Mouse (Mus musculus) erythroid progenitor cell, adult 5-6 weeks (primary cell): ENCODE measurements around the gene Olfr1080. TPM values are rescaled to one million over a fixed set of nuclear protein-coding genes. Genes with fewer than 3 reads are reported as not detected.
"Not testable (repeated sequence)": the region's sequence is repeated elsewhere in the genome, so short reads cannot be mapped to it uniquely, and the experiment has no call there.

Experiments
- ATAC-seq: replicated peaks from 2 replicates; pipeline ENCODE4 v1.8.0; 2016; ENCODE audit warnings: moderate number of reproducible peaks, mild to moderate bottlenecking, moderate TSS enrichment, inconsistent platforms; ENCODE audit not compliant: poor library complexity, low FRiP score, severe bottlenecking
- total RNA-seq, 2 experiments: library from RNA; stranded (forward) in 1 of 2; stranded (reverse) in 1 of 2; fragments of 150-400 nt in 1 of 2; fragments of 186-747, 209-891 nt in 1 of 2; gene quantifications; 2 replicates each; pipeline versions ENCODE4 v1.2.3 to v1.2.4; 2015 to 2017; ENCODE audit warnings: low replicate concordance in 2 of 2

Gene Olfr1080
- total RNA-seq (2015; ENCODE audit: low replicate concordance): not detected in 2 replicates
- total RNA-seq (2017; ENCODE audit: low replicate concordance): not detected in 2 replicates

DNA sequence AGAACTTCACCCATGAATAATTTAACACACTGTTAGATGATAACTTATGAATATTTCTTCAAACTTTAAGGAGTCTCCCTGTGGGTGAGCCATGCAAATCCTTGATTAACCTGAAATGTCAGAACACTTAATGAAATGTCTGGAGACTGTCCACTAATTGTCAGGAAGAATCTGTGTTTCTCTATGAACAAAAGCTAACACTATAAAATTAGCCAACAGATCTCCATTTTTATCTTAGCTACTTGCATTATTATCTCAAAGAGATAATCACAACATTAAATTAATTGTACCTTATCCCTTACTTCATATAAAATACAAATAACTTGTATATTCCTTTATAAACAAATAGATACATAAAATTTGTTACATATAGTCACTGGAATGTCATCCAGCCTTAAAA is at the start of gene Olfr1080:
Gene Olfr1080, minus strand, starts transcription at position 101 of the 400 bp plus-strand sequence.
- not testable (repeated sequence) for ATAC-seq

DNA sequence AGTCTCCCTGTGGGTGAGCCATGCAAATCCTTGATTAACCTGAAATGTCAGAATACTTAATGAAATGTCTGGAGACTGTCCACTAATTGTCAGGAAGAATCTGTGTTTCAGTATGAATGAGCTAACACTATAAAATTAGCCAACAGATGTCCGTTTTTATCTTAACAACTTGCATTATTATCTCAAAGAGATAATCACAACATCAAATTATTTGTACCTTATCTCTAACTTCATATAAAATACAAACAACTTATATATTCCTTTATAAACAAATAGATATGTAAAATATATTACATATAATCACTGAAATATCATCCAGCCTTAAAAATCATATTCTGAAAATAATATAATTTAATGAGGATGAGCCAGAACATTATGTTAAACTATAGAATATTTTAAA is 40.8 kb upstream of the Olfr1080 start, which contains the start of gene Olfr1082:
Gene Olfr1082, minus strand, starts transcription at position 101 of the 400 bp plus-strand sequence.
- ATAC-seq: not testable (repeated sequence)

DNA sequence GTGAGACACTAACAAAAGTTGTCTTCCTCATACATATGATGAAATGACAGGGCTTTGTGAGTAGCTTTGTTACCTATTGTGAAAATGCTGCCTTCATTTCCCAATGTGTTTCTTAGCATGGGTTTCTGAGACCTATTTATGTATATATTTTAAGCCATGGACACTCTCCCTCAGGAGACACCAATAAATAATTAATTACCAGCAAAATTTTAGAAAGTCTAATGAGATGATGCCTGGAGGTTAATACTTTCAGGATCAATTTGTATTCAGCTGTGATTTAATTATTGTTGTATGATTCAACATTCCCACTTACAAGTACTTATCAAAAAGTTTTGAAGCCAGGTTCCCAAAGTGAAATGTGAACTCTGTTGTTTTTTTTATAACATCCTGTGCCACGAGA is 15.7 kb downstream of the Olfr1080 start, which contains the start of gene Olfr1079:
Gene Olfr1079, minus strand, starts transcription at position 101 of the 400 bp plus-strand sequence.
- ATAC-seq: no peak

DNA sequence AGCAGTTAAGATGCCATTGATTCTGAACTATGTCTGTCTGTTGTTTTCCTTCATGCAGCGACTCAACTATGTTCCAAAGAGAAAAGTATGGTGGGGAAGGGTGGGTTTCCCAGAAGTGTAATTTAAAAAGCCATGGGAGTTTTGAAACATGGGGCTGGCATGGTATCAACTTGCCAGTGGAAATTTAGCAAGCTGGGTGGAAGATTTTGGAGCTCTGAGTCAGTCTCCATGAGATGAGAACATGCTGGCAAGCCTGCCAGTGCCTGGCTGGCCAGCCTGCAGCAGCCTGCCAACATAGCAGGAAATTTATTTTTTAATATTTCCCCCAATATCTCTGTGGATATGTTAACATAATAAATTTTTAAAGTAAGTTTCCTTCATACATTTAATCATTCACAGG is 27.0 kb downstream of the Olfr1080 start:
- no peak for ATAC-seq

DNA sequence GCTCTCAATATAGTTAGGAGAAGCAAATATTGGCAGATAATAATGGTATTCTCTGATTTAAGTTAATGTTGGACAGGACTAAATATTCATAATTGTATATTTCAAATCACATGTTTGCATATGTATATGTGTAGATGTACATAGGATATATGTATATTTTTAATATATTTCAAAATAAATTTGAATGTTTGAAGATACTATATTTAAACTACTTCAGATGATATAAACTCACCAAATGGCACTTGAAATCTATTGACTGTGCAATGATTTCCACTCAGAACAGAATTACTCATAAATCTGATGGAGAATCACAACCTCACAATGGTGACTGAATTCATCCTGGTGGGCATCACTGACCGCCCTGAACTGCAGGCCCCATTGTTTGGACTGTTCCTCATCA is 49.9 kb downstream of the Olfr1080 start, which contains the start of gene Olfr1076:
Gene Olfr1076, plus strand, starts transcription at position 301 of the 400 bp plus-strand sequence.
- ATAC-seq: no peak

Other genes with a start within 250 kb of the Olfr1080 start
- gene Olfr1053, start 243.0 kb downstream of the Olfr1080 start, total RNA-seq (2015; ENCODE audit: low replicate concordance): not detected in 2 replicates
- gene Olfr1053, start 243.0 kb downstream of the Olfr1080 start, total RNA-seq (2017; ENCODE audit: low replicate concordance): not detected in 2 replicates
- not detected in 2 replicates for gene Olfr1054, start 222.8 kb downstream of the Olfr1080 start, total RNA-seq (2015; ENCODE audit: low replicate concordance)
- not detected in 2 replicates for gene Olfr1054, start 222.8 kb downstream of the Olfr1080 start, total RNA-seq (2017; ENCODE audit: low replicate concordance)
- gene Olfr1055, start 208.0 kb downstream of the Olfr1080 start, total RNA-seq (2015; ENCODE audit: low replicate concordance): not detected in 2 replicates
- not detected in 2 replicates for gene Olfr1055, start 208.0 kb downstream of the Olfr1080 start, total RNA-seq (2017; ENCODE audit: low replicate concordance)
- gene Olfr1056, start 195.8 kb downstream of the Olfr1080 start, total RNA-seq (2015; ENCODE audit: low replicate concordance): not detected in 2 replicates
- gene Olfr1056, start 195.8 kb downstream of the Olfr1080 start, total RNA-seq (2017; ENCODE audit: low replicate concordance): not detected in 2 replicates
- gene Olfr1057, start 179.8 kb downstream of the Olfr1080 start, total RNA-seq (2015; ENCODE audit: low replicate concordance): not detected in 2 replicates
- not detected in 2 replicates for gene Olfr1057, start 179.8 kb downstream of the Olfr1080 start, total RNA-seq (2017; ENCODE audit: low replicate concordance)
- not detected in 2 replicates for gene Olfr1058, start 169.7 kb downstream of the Olfr1080 start, total RNA-seq (2015; ENCODE audit: low replicate concordance)
- not detected in 2 replicates for gene Olfr1058, start 169.7 kb downstream of the Olfr1080 start, total RNA-seq (2017; ENCODE audit: low replicate concordance)
- gene Olfr1061, start 144.2 kb downstream of the Olfr1080 start, total RNA-seq (2015; ENCODE audit: low replicate concordance): not detected in 2 replicates
- not detected in 2 replicates for gene Olfr1061, start 144.2 kb downstream of the Olfr1080 start, total RNA-seq (2017; ENCODE audit: low replicate concordance)
- not detected in 2 replicates for gene Olfr1062, start 131.5 kb downstream of the Olfr1080 start, total RNA-seq (2015; ENCODE audit: low replicate concordance)
- not detected in 2 replicates for gene Olfr1062, start 131.5 kb downstream of the Olfr1080 start, total RNA-seq (2017; ENCODE audit: low replicate concordance)
- not detected in 2 replicates for gene Olfr1065, start 107.6 kb downstream of the Olfr1080 start, total RNA-seq (2015; ENCODE audit: low replicate concordance)
- not detected in 2 replicates for gene Olfr1065, start 107.6 kb downstream of the Olfr1080 start, total RNA-seq (2017; ENCODE audit: low replicate concordance)
- not detected in 2 replicates for gene Olfr1066, start 102.0 kb downstream of the Olfr1080 start, total RNA-seq (2015; ENCODE audit: low replicate concordance)
- gene Olfr1066, start 102.0 kb downstream of the Olfr1080 start, total RNA-seq (2017; ENCODE audit: low replicate concordance): not detected in 2 replicates
- not detected in 2 replicates for gene Olfr228, start 70.8 kb downstream of the Olfr1080 start, total RNA-seq (2015; ENCODE audit: low replicate concordance)
- gene Olfr228, start 70.8 kb downstream of the Olfr1080 start, total RNA-seq (2017; ENCODE audit: low replicate concordance): not detected in 2 replicates
- gene Olfr1076, start 49.8 kb downstream of the Olfr1080 start, total RNA-seq (2015; ENCODE audit: low replicate concordance): not detected in 2 replicates
- gene Olfr1076, start 49.8 kb downstream of the Olfr1080 start, total RNA-seq (2017; ENCODE audit: low replicate concordance): not detected in 2 replicates
- gene Olfr1079, start 15.8 kb downstream of the Olfr1080 start, total RNA-seq (2015; ENCODE audit: low replicate concordance): not detected in 2 replicates
- not detected in 2 replicates for gene Olfr1079, start 15.8 kb downstream of the Olfr1080 start, total RNA-seq (2017; ENCODE audit: low replicate concordance)
- not detected in 2 replicates for gene Olfr1082, start 40.7 kb upstream of the Olfr1080 start, total RNA-seq (2015; ENCODE audit: low replicate concordance)
- not detected in 2 replicates for gene Olfr1082, start 40.7 kb upstream of the Olfr1080 start, total RNA-seq (2017; ENCODE audit: low replicate concordance)
- gene Olfr1084, start 81.5 kb upstream of the Olfr1080 start, total RNA-seq (2015; ENCODE audit: low replicate concordance): not detected in 2 replicates
- gene Olfr1084, start 81.5 kb upstream of the Olfr1080 start, total RNA-seq (2017; ENCODE audit: low replicate concordance): not detected in 2 replicates
- gene Olfr1085, start 103.8 kb upstream of the Olfr1080 start, total RNA-seq (2015; ENCODE audit: low replicate concordance): not detected in 2 replicates
- not detected in 2 replicates for gene Olfr1085, start 103.8 kb upstream of the Olfr1080 start, total RNA-seq (2017; ENCODE audit: low replicate concordance)
- gene Olfr1086, start 121.9 kb upstream of the Olfr1080 start, total RNA-seq (2015; ENCODE audit: low replicate concordance): not detected in 2 replicates
- not detected in 2 replicates for gene Olfr1086, start 121.9 kb upstream of the Olfr1080 start, total RNA-seq (2017; ENCODE audit: low replicate concordance)
- not detected in 2 replicates for gene Olfr1087, start 140.2 kb upstream of the Olfr1080 start, total RNA-seq (2015; ENCODE audit: low replicate concordance)
- gene Olfr1087, start 140.2 kb upstream of the Olfr1080 start, total RNA-seq (2017; ENCODE audit: low replicate concordance): not detected in 2 replicates
- gene Olfr1089, start 175.5 kb upstream of the Olfr1080 start, total RNA-seq (2015; ENCODE audit: low replicate concordance): not detected in 2 replicates
- gene Olfr1089, start 175.5 kb upstream of the Olfr1080 start, total RNA-seq (2017; ENCODE audit: low replicate concordance): not detected in 2 replicates
- gene Olfr1090, start 200.8 kb upstream of the Olfr1080 start, total RNA-seq (2015; ENCODE audit: low replicate concordance): not detected in 2 replicates
- not detected in 2 replicates for gene Olfr1090, start 200.8 kb upstream of the Olfr1080 start, total RNA-seq (2017; ENCODE audit: low replicate concordance)
- gene Olfr1093, start 224.2 kb upstream of the Olfr1080 start, total RNA-seq (2015; ENCODE audit: low replicate concordance): not detected in 2 replicates
- gene Olfr1093, start 224.2 kb upstream of the Olfr1080 start, total RNA-seq (2017; ENCODE audit: low replicate concordance): not detected in 2 replicates